Mouse (Mus musculus) testis, postnatal 10 days (tissue): ENCODE results near the gene 1110002E22Rik.

ENCODE experiments used
- DNase-seq: peaks from one replicate; pipeline ENCODE4 v3.0.0; 2021; ENCODE audit warnings: low spot score

Gene 1110002E22Rik

DNA sequence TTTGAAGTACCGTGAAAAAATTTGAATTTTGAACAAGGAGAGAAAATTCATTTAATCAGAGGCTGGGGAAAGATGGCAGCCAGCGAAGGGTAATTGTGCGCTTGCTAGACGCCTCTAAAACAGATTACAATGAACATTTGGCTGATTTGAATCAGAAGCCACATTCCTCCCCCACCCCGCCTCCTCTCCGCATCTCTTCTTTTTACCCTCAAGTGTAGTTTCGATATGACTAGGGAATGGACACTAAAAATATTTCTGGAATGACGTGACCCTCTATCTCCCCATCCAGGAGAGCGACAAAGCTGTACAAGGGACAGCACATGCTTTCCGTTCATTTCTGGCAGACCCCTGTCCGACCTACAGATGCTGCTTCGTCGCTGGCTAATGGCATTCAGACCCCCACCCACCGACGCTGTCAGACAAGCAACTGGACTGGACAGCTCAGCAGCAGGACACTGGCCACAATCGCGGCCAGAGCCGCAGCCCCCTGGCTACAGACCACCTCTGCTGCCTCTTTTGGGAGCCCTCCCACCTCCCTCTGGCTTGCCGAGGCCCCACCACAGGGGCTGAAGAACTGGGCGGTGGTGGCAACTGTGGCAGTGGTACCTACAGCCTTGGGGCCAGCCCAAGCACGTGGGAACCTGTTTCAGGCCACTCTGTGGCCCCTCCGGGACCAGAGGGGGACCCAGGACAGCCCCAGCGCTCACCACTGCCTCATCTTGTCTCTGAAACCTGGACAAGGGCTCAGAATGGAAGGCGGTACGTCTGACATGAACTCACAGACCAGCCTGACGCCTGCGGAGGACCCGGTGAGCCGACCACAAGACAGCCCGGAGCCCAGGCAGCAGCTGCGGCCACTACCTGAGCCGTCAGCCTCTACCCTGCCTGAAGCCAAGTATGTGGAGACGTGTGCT, at the start of gene 1110002E22Rik:
Gene 1110002E22Rik, plus strand, starts transcription at position 321 of the 914 bp plus-strand sequence.
- no peak for DNase-seq

DNA sequence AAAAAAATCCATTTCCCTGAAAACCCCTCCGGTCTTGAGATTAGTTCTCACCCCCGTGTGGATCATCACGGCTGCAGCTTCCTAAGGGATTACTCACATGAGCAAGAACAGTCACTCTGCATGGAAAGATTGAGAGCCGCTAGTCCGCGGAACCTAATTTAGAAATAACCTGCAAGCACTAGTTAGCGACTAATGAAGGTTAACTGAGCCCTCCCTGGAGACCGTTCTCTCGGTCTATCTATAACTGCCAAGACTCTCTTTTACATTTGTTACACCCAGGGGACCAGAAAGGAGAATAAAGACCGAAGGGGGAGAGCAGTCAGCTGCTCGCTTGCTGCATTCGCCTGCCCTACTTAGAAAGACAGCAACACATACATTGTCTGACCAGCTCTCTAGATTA, 48.0 kb upstream of the 1110002E22Rik start:
- no peak for DNase-seq

DNA sequence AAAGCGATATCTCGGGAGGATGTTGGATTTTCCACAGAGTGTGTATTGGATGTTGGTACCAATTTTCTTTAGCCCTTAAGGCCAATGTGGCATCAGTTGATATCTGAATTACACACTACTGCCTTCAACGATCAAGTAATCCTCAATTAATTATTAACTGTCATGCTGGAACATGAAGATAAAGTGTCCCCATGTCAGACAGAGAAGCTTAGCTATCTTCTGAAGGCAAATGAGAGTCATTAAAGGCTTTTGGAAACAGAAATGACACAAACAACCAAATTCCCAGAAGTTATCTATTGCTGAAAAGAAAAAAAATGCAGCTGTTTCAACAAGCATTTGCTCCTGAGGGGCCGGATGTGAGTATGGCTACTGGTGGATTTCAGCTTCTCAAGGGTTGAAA, 42.8 kb upstream of the 1110002E22Rik start:
- DNase-seq: no peak

DNA sequence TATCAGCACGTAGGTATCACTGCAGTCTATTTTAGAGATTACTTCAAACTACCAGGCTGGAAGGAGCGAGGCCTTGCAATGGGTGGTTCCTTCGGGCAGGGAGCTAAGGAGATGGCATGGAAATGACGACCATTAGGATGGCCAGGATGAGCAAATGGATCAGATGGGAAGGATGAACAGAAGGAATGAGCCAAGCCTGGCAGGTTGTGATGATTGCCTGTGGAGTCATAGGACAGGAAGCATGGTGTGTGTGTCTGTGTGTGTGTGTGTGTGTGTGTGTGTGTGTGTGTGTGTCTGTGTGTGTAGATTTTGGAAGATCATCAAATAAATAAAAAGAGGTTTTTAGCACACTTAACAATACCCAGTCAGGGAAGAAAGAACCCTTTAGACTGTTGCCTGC, 42.2 kb upstream of the 1110002E22Rik start:
- no peak for DNase-seq

DNA sequence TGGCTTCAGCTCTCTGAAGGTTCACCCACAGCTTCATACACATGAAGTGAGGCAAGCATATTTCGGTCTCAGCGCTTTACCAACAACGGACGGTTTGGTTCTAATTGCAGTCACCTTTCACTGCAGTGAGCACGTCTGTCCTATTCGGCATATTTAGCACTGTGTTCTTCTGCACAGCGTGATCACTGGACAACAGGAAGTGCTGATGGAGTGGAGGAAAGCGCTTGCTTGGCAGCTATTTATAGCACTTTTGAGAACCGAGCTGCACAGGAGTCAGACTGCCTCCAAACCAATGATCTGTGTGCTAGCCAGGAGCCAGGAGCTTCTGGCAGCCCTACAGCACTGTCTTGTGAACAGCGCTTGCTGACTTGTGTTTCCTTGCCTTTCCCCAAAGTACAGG, 38.6 kb upstream of the 1110002E22Rik start:
- no peak for DNase-seq

DNA sequence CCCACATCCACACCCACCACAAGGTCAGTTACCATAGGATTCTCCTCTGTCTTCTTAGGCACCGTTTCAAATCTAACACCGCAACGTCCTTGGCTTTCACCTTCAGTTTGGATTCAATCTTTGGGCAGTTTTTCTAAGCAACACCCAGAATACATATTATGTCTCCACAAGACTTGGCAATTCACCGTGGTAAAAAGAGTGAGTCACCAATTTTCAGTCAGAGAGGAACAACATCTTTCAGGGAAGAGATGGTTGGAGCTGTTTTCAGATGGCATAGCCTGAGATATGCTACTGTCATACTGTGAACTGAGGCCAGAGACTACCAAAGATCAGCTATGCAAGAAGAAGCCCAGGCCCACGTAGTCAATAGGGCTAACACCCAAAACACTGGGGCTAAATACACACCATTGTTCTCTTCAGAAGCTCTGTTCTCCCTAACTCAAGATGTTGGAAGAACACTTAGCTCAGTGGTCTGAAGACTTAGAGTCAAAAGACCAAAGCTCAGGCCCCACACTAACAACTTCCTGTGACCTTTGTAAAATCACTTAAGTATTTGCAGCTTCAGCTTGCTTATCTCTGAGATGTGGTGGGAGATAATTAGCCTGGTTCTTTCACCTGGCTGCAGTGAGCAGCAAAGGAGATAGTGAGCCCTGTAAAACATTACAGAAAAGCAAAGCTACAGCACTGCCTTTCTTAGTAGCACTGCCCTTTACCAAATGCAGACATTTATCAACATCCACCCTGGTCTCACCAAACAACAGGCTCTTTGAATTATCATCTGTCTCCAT, 37.1 kb upstream of the 1110002E22Rik start:
- DNase-seq: no peak

DNA sequence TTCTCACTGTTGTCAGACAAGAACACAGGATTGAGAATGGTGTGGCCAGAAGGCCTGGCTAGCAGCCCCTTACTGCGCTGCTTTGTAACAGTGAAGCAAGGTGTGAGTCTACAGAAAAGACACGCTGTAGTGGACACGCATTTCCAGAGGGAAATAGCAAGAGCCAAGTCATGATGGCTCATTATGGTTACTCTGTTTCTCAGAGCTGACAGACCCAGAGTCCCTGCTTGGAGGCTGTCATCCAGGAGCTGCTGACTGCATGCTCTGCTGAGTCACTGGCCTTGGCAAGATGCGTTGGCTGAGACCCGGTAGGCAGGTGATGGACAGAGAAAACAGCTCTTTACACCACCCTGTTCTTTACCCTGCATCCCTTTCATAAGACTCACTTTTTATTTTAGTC, 35.5 kb upstream of the 1110002E22Rik start:
- DNase-seq: no peak

- no peak for DNase-seq
These were observed 34.3 kb upstream of the 1110002E22Rik start for GRCm38 (mm10) chr3:138030563-138030962.

DNA sequence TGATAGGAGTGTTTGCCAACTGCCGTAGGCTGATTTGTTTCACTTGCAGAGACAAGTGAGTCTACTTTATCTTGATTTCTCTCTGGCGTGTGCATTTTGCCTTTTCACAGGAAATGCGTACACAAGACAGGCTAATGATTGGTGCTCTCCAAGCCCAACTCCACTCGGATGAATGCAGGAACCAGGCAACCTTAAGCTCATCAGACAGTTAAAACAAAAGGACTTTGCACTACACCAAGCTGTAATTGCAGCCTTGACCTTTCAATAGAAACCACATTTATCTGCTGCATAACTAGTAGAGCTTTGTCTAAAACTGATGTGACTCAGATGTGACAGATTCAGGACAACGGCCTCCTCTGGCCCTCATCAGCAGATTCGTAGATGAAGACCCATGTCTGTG, 30.9 kb upstream of the 1110002E22Rik start:
- no peak for DNase-seq

DNA sequence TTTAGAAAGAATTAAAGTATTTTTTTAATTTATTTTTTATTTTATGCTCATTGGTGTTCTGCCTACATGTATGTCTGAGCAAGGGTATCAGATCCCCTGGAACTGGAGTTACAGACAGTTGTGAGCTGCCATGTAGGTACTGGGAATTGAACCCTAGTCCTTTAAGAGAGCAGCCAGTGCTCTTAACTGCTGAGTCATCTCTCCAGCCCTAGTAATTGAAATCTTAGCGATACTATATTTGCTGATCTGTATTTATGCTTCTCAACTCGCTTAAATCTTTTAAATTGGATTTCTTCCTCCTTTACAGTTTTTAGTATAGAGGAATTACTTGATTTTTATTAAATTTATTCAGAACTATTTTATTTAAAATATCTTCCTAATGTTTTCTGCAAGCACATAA, 23.9 kb upstream of the 1110002E22Rik start:
- DNase-seq: no peak

DNA sequence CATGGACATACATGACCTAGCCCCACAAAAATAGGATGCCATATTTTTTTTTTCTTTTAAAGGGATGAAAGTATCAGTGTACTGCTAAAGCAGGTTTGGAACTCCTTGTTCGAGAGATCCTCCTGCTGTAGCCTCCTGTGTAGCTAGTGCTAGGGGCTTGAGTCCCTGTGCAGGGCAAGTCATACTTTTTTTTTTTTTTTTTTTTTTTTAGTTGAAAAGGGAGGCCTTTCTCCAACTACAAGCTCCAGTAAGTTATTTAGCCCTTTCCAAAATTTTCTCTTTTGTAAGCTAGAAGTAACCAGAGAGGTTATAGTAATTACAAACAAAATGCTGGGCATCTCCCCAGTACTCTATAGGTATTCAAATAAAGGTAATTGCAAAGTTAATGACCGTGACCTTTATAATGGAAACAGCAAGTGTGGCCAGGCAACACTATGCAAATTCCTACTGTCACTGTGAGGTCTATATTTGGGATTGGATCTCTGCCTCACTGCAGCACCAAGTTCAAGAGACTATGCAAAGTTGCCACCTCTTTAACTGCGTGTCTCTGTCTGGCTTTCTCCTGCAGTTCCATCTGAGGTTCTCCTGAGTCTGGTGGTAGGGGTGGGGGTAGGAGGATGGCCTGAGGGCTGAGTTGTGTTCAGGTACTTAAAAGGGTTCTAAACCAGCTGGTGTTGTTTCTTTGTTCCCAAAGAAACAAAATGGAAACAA, 23.1 kb upstream of the 1110002E22Rik start:
- no peak for DNase-seq

GRCm38 (mm10) chr3:138043316-138043715, 21.5 kb upstream of the 1110002E22Rik start:
- DNase-seq: no peak

GRCm38 (mm10) chr3:138049555-138049954, 15.3 kb upstream of the 1110002E22Rik start:
- no peak for DNase-seq

- no peak for DNase-seq
These were observed 14.1 kb upstream of the 1110002E22Rik start for GRCm38 (mm10) chr3:138050772-138051171.

DNA sequence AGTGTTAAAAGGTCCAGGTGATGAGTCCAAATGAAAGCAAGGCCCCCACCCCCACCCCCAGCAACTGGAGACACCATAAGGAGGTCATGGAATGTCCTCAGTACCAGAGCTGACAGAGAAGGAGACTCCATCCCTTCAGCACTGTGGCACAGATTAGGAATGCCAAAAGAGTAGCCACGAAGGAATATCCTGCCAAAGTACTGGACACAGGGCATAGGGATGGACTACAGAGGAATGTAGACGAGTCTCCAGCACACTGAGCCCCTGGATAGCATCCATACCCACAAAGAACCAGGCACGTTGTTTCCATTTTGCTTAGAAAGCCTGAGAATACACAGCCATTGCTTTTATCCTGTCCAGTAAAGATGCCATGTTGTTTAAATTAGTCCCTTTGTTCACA, 13.4 kb upstream of the 1110002E22Rik start:
- DNase-seq: no peak

DNA sequence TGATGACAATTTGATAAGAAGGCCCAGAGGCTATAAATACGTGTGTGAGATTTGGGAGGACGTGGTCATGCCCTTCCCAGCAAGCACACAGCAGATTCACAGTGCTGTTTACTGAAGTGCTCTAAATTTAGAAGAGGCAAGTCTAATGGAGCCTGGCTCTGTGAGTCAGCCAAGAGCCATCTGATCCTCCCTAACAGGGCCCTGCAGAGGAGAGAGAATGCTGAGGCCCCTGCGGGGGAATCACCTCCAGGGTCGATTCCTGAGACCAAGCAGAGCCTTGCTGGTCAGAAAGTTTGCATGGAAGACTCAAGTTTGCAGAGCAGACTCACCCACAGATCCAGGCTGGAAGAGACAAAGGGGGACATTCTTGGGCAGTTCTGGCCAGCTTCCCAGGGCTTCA, 10.9 kb upstream of the 1110002E22Rik start:
- peak; percentile 50 for DNase-seq

DNA sequence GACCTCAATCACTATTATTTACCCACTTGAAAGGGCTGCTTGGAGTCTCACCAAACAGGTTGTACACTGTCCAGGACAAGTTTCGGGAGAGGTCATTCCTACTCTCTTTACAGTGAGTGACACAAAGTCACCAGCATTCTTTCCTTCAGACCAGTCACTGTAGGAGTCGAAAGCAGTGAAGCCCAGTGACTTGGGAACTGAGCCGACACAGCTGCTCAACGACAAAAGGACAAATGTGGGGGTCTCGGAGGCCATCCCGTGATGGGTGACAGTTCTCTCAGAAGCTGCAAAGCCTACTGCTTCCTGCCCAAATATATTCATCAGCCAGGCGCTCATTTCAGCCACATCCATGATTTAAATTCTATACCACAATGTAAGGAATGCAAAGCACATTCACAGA, 7.9 kb upstream of the 1110002E22Rik start:
- DNase-seq: no peak

GRCm38 (mm10) chr3:138058226-138058625, 6.6 kb upstream of the 1110002E22Rik start:
- no peak for DNase-seq

DNA sequence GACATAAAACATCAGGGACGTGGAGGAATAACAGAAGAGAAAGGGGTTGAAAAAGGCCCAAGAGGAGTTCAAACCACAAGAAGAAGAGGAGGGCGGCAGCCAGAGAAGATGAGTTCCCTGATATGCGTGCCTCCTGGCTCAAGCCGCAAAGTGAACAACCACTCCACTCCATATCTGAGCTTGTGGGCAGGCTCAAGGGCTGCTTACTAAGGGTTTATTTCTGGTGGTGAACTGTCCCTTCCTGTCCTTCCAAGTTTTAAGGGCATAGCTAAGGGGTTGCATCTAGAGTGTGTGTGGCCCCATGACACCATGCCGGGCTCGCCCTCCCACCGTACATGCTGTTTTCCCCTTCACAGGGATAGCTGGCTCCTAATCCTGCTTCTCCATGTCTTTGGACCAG, 4.4 kb upstream of the 1110002E22Rik start:
- no peak for DNase-seq

DNA sequence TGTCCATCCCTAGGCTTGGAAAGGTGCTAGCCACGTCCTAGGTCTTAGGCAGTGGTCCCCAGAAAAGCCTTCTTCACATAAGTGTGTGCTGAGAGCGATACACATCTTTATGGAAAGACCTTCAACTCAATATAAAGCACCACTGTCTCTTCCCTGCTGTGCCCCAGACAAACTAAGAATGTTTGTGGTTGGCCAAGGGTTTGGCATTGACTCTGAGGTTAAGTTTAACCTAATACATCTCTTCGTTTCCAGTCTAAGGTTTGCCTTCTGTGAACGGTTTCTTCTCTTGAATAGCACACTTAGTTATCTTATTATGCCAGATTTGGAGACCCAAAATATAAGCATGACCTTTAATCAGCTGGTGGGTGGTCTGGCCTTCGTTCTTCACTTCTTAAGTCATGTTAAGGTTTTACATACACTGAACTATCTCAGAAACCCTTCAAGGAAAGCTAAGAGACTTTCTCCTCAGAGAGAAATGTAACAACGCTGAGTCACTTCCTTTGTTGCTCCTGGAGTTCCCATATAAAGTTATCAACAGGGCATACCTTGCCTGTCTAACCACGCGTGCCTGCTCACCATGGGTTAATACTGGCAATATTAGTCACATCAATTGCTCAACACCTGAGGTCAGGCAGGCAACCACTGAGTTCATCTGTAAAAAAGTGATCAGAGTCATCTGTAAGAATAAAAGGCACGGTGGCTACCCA, 3.5 kb upstream of the 1110002E22Rik start:
- DNase-seq: no peak

DNA sequence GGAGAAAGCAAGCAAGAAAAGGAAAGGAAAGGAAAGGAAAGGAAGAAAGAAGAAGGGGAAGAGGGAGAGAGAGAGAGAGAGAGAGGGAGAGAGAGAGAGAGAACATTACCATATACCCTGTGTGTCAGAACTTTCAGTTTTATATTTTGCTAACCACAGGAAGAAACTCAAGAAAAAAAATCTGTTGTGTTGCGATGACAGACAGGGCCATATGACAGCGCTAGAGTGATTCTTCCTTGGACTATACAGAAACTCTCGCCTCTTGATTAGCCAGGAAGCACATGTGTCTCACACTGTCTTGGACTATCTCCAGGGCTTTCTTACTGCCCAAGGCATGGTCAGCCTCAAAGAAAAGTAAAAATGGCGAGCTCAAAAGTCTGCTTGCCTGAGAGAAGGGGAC, 2.2 kb upstream of the 1110002E22Rik start:
- no peak for DNase-seq
